Mouse (Mus musculus) C2C12 (cell line): ENCODE results near the gene Fads3.

ENCODE experiments used
- CTCF ChIP-seq: IDR thresholded peaks from one replicate; pipeline ENCODE4 v1.5.1; 2011; ENCODE audit not compliant: control insufficient read depth, insufficient read depth, insufficient read length
- MYOD1 ChIP-seq: IDR thresholded peaks from one replicate; pipeline ENCODE4 v1.6.1; 2011; ENCODE audit warnings: low read depth; ENCODE audit not compliant: control insufficient read depth, insufficient read length

- TF ChIP-seq CTCF (no peak), MYOD1 (peak; percentile 18)
These were observed 863 bp downstream of the Fads3 start for GRCm38 (mm10) chr19:10042232-10042631.
